Mouse (Mus musculus) stomach, embryonic 15.5 days (tissue): Measurements from ENCODE around the gene Gcdh. TPM values are rescaled to one million over a fixed set of nuclear protein-coding genes. Genes with fewer than 3 reads are reported as not detected.

Experiments
- ATAC-seq: fragments of 200-750 bp; cut with Nextera tagmentation; 2 replicates; pipeline ENCODE4 v1.8.0; 2017; ENCODE audit warnings: low read depth, moderate number of reproducible peaks, moderate TSS enrichment; ENCODE audit not compliant: insufficient read depth, low FRiP score
- H3K27ac ChIP-seq: fragments of 300-500 bp; sonication (generic); 2 replicates; pipeline ENCODE4 v1.5.1; 2015; ENCODE audit warnings: mild to moderate bottlenecking, inconsistent platforms
- H3K27me3 ChIP-seq: fragments of 300-500 bp; sonication (generic); replicated peaks from 2 replicates; pipeline ENCODE4 v1.6.1; 2015; ENCODE audit warnings: inconsistent platforms
- H3K36me3 ChIP-seq: fragments of 300-500 bp; sonication (generic); 2 replicates; pipeline ENCODE4 v1.6.1; 2015; ENCODE audit warnings: inconsistent platforms
- H3K4me1 ChIP-seq: fragments of 300-500 bp; sonication (generic); 2 replicates; pipeline ENCODE4 v1.6.1; 2015; ENCODE audit warnings: inconsistent platforms
- H3K4me2 ChIP-seq: fragments of 300-500 bp; sonication (generic); 2 replicates; pipeline ENCODE4 v1.6.1; 2015; ENCODE audit warnings: mild to moderate bottlenecking, inconsistent platforms
- H3K4me3 ChIP-seq: fragments of 300-500 bp; sonication (generic); replicated peaks from 2 replicates; pipeline ENCODE4 v1.5.1; 2015; ENCODE audit warnings: inconsistent platforms
- H3K9ac ChIP-seq: fragments of 300-500 bp; sonication (generic); 2 replicates; pipeline ENCODE4 v1.6.1; 2015; ENCODE audit warnings: inconsistent platforms
- H3K9me3 ChIP-seq: fragments of 300-500 bp; sonication (generic); 2 replicates; pipeline ENCODE4 v1.6.1; 2016; ENCODE audit warnings: inconsistent platforms
- WGBS: fragments of 180-500 bp; shearing (Covaris S2); methylation state at CpG from one replicate; pipeline ENCODE4 v1.1.7; 2015; 5-methylcytosine and 5-hydroxymethylcytosine counted together
- polyA plus RNA-seq: library from polyadenylated mRNA; unstranded; fragments of >200 nt; fragmentation: Nextera tagmentation; extraction: Ambion mirVana; gene quantifications from 2 replicates; pipeline ENCODE4 v1.2.1, GENCODE M21; 2015

Gcdh gene
- polyA plus RNA-seq, 1 experiment from 2014 or later, result 42.6 TPM

GRCm38 (mm10) chr8:84856434-84856833 lies 37.3 kb downstream of the Gcdh start:
- H3K27me3 ChIP-seq, result no peaks in the 10 kb centered on the region
- ATAC-seq, result peak; percentile 7; the same call in 1 of the 2 replicates

GRCm38 (mm10) chr8:84847684-84848435 lies 45.9 kb downstream of the Gcdh start:
- Histone ChIP-seq H3K27ac (peak overlapping the region; percentile 87), H3K9ac (no peak overlapping the region), H3K4me1 (peaks cover 14% of the 10 kb centered on the region), H3K9me3 (no peaks in the 10 kb centered on the region), H3K27me3 (no peaks in the 10 kb centered on the region), H3K4me2 (peak overlapping the region; percentile 78), H3K36me3 (peaks cover 21% of the 10 kb centered on the region), H3K4me3 (peak overlapping the region; percentile 97)
- WGBS, result 24% methylated on average over 6 of the region's 6 CpGs
- no peak for ATAC-seq

More at GRCm38 (mm10) chr8:84856434-84856833, 37.3 kb downstream of the Gcdh start:
- Histone ChIP-seq H3K4me1 (peaks cover 12% of the 10 kb centered on the region), H3K9ac (no peak overlapping the region), H3K4me3 (no peak overlapping the region), H3K9me3 (no peaks in the 10 kb centered on the region), H3K27ac (no peak overlapping the region), H3K36me3 (peaks cover 14% of the 10 kb centered on the region), H3K4me2 (no peak overlapping the region)
- 94% methylated on average over 3 of the region's 3 CpGs for WGBS

GRCm38 (mm10) chr8:84846722-84847572 lies 46.8 kb downstream of the Gcdh start, which contains the start of gene Calr:
TSS of gene Calr (minus strand) at chr8:84846934.
- H3K4me3 ChIP-seq, result peak within 1 kb of the TSS; percentile 97
- H3K9ac ChIP-seq, result peak within 1 kb of the TSS; percentile 97
- peak; percentile 100 for ATAC-seq
- H3K4me1 ChIP-seq, result peaks cover 14% of the 10 kb centered on the region
- H3K4me2 ChIP-seq, result peak within 1 kb of the TSS; percentile 78
- H3K27ac ChIP-seq, result peak within 1 kb of the TSS; percentile 87
- under 1% methylated on average over 55 of the region's 55 CpGs for WGBS
- H3K36me3 ChIP-seq, result peaks cover 28% of the 10 kb centered on the region
- H3K27me3 ChIP-seq, result no peaks in the 10 kb centered on the region
- H3K9me3 ChIP-seq, result no peaks in the 10 kb centered on the region

GRCm38 (mm10) chr8:84846094-84846721 lies 47.5 kb downstream of the Gcdh start:
- WGBS, result under 1% methylated on average over 30 of the region's 30 CpGs
- peaks cover 14% of the 10 kb centered on the region for H3K4me1 ChIP-seq
- peak overlapping the region; percentile 87 for H3K27ac ChIP-seq
- H3K27me3 ChIP-seq, result no peaks in the 10 kb centered on the region
- peak overlapping the region; percentile 97 for H3K4me3 ChIP-seq
- H3K36me3 ChIP-seq, result peaks cover 36% of the 10 kb centered on the region
- H3K4me2 ChIP-seq, result peak overlapping the region; percentile 68
- peak overlapping the region; percentile 97 for H3K9ac ChIP-seq
- H3K9me3 ChIP-seq, result no peaks in the 10 kb centered on the region
- ATAC-seq, result peak; percentile 6

- H3K27me3 ChIP-seq, result no peaks in the 10 kb centered on the region
- WGBS, result 10% methylated on average over 12 of the region's 12 CpGs
- H3K27ac ChIP-seq, result peak overlapping the region; percentile 87; the same call in 1 of the 2 replicates
- no peaks in the 10 kb centered on the region for H3K9me3 ChIP-seq
- peak overlapping the region; percentile 68 for H3K4me2 ChIP-seq
- peak overlapping the region; percentile 97 for H3K4me3 ChIP-seq
- no peak for ATAC-seq
- peaks cover 38% of the 10 kb centered on the region for H3K36me3 ChIP-seq
- H3K4me1 ChIP-seq, result peaks cover 14% of the 10 kb centered on the region
- peak overlapping the region; percentile 97 for H3K9ac ChIP-seq
Observed at GRCm38 (mm10) chr8:84845355-84846093, 48.2 kb downstream of the Gcdh start.

DNA sequence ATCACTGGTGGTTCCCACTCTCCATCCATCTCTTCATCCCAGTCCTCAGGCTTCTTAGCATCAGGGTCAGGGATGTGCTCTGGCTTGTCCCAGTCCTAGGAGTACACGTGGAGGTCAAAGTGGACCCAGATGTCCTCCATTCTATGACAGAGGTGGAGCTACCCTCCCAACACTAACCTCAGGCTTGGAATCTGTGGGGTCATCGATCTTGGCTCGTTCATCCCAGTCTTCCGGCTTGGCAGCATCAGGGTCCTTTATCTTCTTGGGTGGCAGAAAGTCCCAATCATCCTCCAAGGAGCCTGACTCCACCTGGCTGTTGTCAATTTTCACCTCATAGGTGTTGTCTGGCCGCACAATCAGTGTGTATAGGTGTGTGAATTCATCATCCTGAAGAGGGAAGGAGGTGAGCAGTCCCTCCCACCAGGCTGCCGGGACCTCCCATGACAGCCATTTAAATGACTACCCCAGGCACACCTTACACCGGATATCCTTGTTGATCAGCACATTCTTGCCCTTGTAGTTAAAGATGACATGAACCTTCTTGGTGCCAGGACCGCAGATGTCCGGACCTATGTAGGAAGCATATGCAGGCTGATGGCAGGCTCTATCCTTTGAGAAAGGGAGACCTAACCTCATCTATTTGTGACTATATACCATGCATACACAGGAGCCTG lies 49.2 kb downstream of the Gcdh start:
- no peak for ATAC-seq
- H3K9me3 ChIP-seq, result no peaks in the 10 kb centered on the region
- peak overlapping the region; percentile 97 for H3K4me3 ChIP-seq
- H3K4me2 ChIP-seq, result peak overlapping the region; percentile 68
- peaks cover 17% of the 10 kb centered on the region for H3K4me1 ChIP-seq
- no peak overlapping the region for H3K9ac ChIP-seq
- H3K27me3 ChIP-seq, result no peaks in the 10 kb centered on the region
- peaks cover 38% of the 10 kb centered on the region for H3K36me3 ChIP-seq
- no peak overlapping the region for H3K27ac ChIP-seq
- 76% methylated on average over 9 of the region's 9 CpGs for WGBS

GRCm38 (mm10) chr8:84841514-84841913 lies 52.2 kb downstream of the Gcdh start:
- peaks cover 17% of the 10 kb centered on the region for H3K4me1 ChIP-seq
- ATAC-seq, result no peak
- H3K27me3 ChIP-seq, result no peaks in the 10 kb centered on the region
- no peaks in the 10 kb centered on the region for H3K9me3 ChIP-seq
- H3K4me2 ChIP-seq, result no peak overlapping the region
- peak overlapping the region; percentile 22; the same call in 1 of the 2 replicates for H3K27ac ChIP-seq
- H3K4me3 ChIP-seq, result no peak overlapping the region
- peaks cover 59% of the 10 kb centered on the region for H3K36me3 ChIP-seq
- no peak overlapping the region for H3K9ac ChIP-seq
- 70% methylated on average over 1 of the region's 1 CpGs for WGBS

GRCm38 (mm10) chr8:84840248-84840999 lies 53.3 kb downstream of the Gcdh start, which contains the start of gene Rad23a:
TSS of gene Rad23a (minus strand) at chr8:84840665.
- peaks cover 69% of the 10 kb centered on the region for H3K36me3 ChIP-seq
- WGBS, result under 1% methylated on average over 55 of the region's 55 CpGs
- peak; percentile 94 for ATAC-seq

GRCm38 (mm10) chr8:84839875-84840247 lies 53.9 kb downstream of the Gcdh start:
- Histone ChIP-seq H3K9ac (peak overlapping the region; percentile 95), H3K4me1 (peaks cover 19% of the 10 kb centered on the region), H3K27ac (peak overlapping the region; percentile 90), H3K27me3 (no peaks in the 10 kb centered on the region), H3K4me3 (peak overlapping the region; percentile 86), H3K9me3 (no peaks in the 10 kb centered on the region), H3K36me3 (peaks cover 70% of the 10 kb centered on the region), H3K4me2 (peak overlapping the region; percentile 62)
- ATAC-seq, result no peak
- 1% methylated on average over 7 of the region's 7 CpGs for WGBS

More at GRCm38 (mm10) chr8:84840248-84840999, 53.3 kb downstream of the Gcdh start, which contains the start of gene Rad23a:
- H3K4me1 ChIP-seq, result peaks cover 17% of the 10 kb centered on the region
- no peaks in the 10 kb centered on the region for H3K27me3 ChIP-seq
- H3K4me3 ChIP-seq, result peak within 1 kb of the TSS; percentile 86
- H3K9me3 ChIP-seq, result no peaks in the 10 kb centered on the region
- peak within 1 kb of the TSS; percentile 62 for H3K4me2 ChIP-seq
- H3K9ac ChIP-seq, result peak within 1 kb of the TSS; percentile 95
- H3K27ac ChIP-seq, result peak within 1 kb of the TSS; percentile 90

DNA sequence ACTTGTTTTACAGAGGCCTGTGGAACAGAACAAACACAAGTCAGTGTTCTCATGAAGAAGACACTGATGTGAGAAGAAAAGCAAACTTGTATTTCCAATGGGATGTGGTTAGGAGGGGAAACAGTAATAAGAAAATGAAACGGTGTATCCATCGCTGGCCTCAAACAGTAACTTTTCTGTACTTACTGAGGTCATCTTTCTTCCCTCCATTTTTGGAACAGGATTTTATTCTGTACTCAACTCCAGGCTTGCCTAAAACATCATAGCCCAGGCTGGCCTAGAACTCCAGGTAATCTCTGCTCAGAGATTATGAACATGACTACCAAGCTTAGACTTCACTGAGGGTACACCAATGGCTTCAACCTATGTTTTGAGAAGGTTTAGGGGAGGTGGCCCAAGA lies 54.3 kb downstream of the Gcdh start:
- H3K36me3 ChIP-seq, result peaks cover 68% of the 10 kb centered on the region

More for the DNA sequence above, 54.3 kb downstream of the Gcdh start:
- H3K4me3 ChIP-seq, result peak overlapping the region; percentile 86
- no peak for ATAC-seq
- H3K4me2 ChIP-seq, result peak overlapping the region; percentile 62
- no peaks in the 10 kb centered on the region for H3K9me3 ChIP-seq
- 86% methylated on average over 2 of the region's 2 CpGs for WGBS
- peak overlapping the region; percentile 95; the same call in 1 of the 2 replicates for H3K9ac ChIP-seq
- peak overlapping the region; percentile 90; the same call in 1 of the 2 replicates for H3K27ac ChIP-seq
- peaks cover 17% of the 10 kb centered on the region for H3K4me1 ChIP-seq
- H3K27me3 ChIP-seq, result no peaks in the 10 kb centered on the region
